Mouse (Mus musculus): Measurements from ENCODE around the gene Zeb2. TPM values are rescaled to one million over a fixed set of nuclear protein-coding genes. Genes with fewer than 3 reads are reported as not detected.

Zeb2 gene
- polyA plus RNA-seq, 1 experiment from 2014 or later = 37.4 TPM

GRCm38 (mm10) chr2:45055034-45055615, 62.1 kb downstream of the Zeb2 start:
- WGBS = 76% methylated on average over 8 of the region's 8 CpGs
- Histone ChIP-seq H3K4me3 (replicated peaks) (no peak overlapping the region), H3K4me2 (replicated peaks) (no peak overlapping the region), H3K9me3 (no peaks in the 10 kb centered on the region), H3K27me3 (replicated peaks) (no peaks in the 10 kb centered on the region), H3K27ac (no peak overlapping the region), H3K9ac (no peak overlapping the region), H3K4me1 (replicated peaks) (peaks cover 6% of the 10 kb centered on the region; the same call in 1 of the 2 replicates), H3K36me3 (no peaks in the 10 kb centered on the region)
- ATAC-seq = no peak

GRCm38 (mm10) chr2:45054070-45055025, 62.8 kb downstream of the Zeb2 start:
- no peak overlapping the region for H3K27ac ChIP-seq
- no peak for ATAC-seq

GRCm38 (mm10) chr2:45052587-45052986, 64.6 kb downstream of the Zeb2 start:
- Histone ChIP-seq H3K4me1 (replicated peaks) (0 out of 2 replicates have a peak, but pooled peaks cover 2% of the 10 kb centered on the region), H3K36me3 (no peaks in the 10 kb centered on the region), H3K9me3 (no peaks in the 10 kb centered on the region), H3K27me3 (replicated peaks) (no peaks in the 10 kb centered on the region), H3K27ac (no peak overlapping the region), H3K4me3 (replicated peaks) (no peak overlapping the region), H3K9ac (no peak overlapping the region), H3K4me2 (replicated peaks) (no peak overlapping the region)
- ATAC-seq = no peak
- WGBS = 45% methylated on average over 4 of the region's 4 CpGs

More at GRCm38 (mm10) chr2:45054070-45055025, 62.8 kb downstream of the Zeb2 start:
- no peaks in the 10 kb centered on the region for H3K9me3 ChIP-seq
- H3K9ac ChIP-seq = no peak overlapping the region
- WGBS = 80% methylated on average over 11 of the region's 11 CpGs
- H3K4me1 ChIP-seq (replicated peaks) = peaks cover 6% of the 10 kb centered on the region; the same call in 1 of the 2 replicates
- no peaks in the 10 kb centered on the region for H3K27me3 ChIP-seq (replicated peaks)
- no peak overlapping the region for H3K4me3 ChIP-seq (replicated peaks)
- H3K4me2 ChIP-seq (replicated peaks) = no peak overlapping the region
- H3K36me3 ChIP-seq = no peaks in the 10 kb centered on the region

GRCm38 (mm10) chr2:45051321-45051720, 65.9 kb downstream of the Zeb2 start:
- Histone ChIP-seq H3K36me3 (no peaks in the 10 kb centered on the region), H3K4me3 (replicated peaks) (no peak overlapping the region), H3K27me3 (replicated peaks) (no peaks in the 10 kb centered on the region), H3K27ac (no peak overlapping the region), H3K4me2 (replicated peaks) (no peak overlapping the region), H3K9ac (no peak overlapping the region), H3K4me1 (replicated peaks) (0 out of 2 replicates have a peak, but pooled peaks cover 2% of the 10 kb centered on the region), H3K9me3 (no peaks in the 10 kb centered on the region)
- WGBS = 61% methylated on average over 2 of the region's 2 CpGs
- ATAC-seq = no peak

- ATAC-seq = no peak
- H3K27me3 ChIP-seq (replicated peaks) = no peaks in the 10 kb centered on the region
- H3K4me3 ChIP-seq (replicated peaks) = no peak overlapping the region
- H3K9me3 ChIP-seq = no peaks in the 10 kb centered on the region
- H3K9ac ChIP-seq = no peak overlapping the region
- no peak overlapping the region for H3K27ac ChIP-seq
- peaks cover 2% of the 10 kb centered on the region; the same call in 1 of the 2 replicates for H3K4me1 ChIP-seq (replicated peaks)
- H3K4me2 ChIP-seq (replicated peaks) = no peak overlapping the region
- no peaks in the 10 kb centered on the region for H3K36me3 ChIP-seq
- 56% methylated on average over 4 of the region's 4 CpGs for WGBS
Measured at GRCm38 (mm10) chr2:45049923-45050322, 67.3 kb downstream of the Zeb2 start.

- no peaks in the 10 kb centered on the region for H3K27me3 ChIP-seq (replicated peaks)
- no peaks in the 10 kb centered on the region; the same call in 1 of the 2 replicates for H3K4me1 ChIP-seq (replicated peaks)
- H3K9ac ChIP-seq = no peak overlapping the region
- H3K27ac ChIP-seq = no peak overlapping the region
- H3K36me3 ChIP-seq = no peaks in the 10 kb centered on the region
- no peak overlapping the region for H3K4me3 ChIP-seq (replicated peaks)
- H3K9me3 ChIP-seq = no peaks in the 10 kb centered on the region
- ATAC-seq = no peak
- no peak overlapping the region for H3K4me2 ChIP-seq (replicated peaks)
- WGBS = 60% methylated on average over 2 of the region's 2 CpGs
Measured at GRCm38 (mm10) chr2:45049279-45049678, 67.9 kb downstream of the Zeb2 start.

GRCm38 (mm10) chr2:45040706-45041312, 76.4 kb downstream of the Zeb2 start:
- Histone ChIP-seq H3K27me3 (replicated peaks) (no peaks in the 10 kb centered on the region), H3K4me2 (replicated peaks) (no peak overlapping the region), H3K9ac (no peak overlapping the region), H3K9me3 (no peaks in the 10 kb centered on the region), H3K4me1 (replicated peaks) (peaks cover 2% of the 10 kb centered on the region), H3K27ac (no peak overlapping the region), H3K4me3 (replicated peaks) (no peak overlapping the region), H3K36me3 (no peaks in the 10 kb centered on the region)
- WGBS = 68% methylated on average over 13 of the region's 13 CpGs
- ATAC-seq = no peak

GRCm38 (mm10) chr2:45039503-45039902, 77.7 kb downstream of the Zeb2 start:
- no peak overlapping the region for H3K27ac ChIP-seq
- H3K27me3 ChIP-seq (replicated peaks) = no peaks in the 10 kb centered on the region
- H3K36me3 ChIP-seq = no peaks in the 10 kb centered on the region
- no peak for ATAC-seq
- no peak overlapping the region for H3K9ac ChIP-seq
- no peak overlapping the region for H3K4me3 ChIP-seq (replicated peaks)
- H3K9me3 ChIP-seq = no peaks in the 10 kb centered on the region
- no peak overlapping the region for H3K4me2 ChIP-seq (replicated peaks)
- H3K4me1 ChIP-seq (replicated peaks) = peaks cover 4% of the 10 kb centered on the region; the same call in 1 of the 2 replicates

GRCm38 (mm10) chr2:45028091-45028638, 89.0 kb downstream of the Zeb2 start:
- Histone ChIP-seq H3K36me3 (no peaks in the 10 kb centered on the region), H3K9me3 (no peaks in the 10 kb centered on the region), H3K27me3 (replicated peaks) (no peaks in the 10 kb centered on the region), H3K4me2 (replicated peaks) (no peak overlapping the region), H3K27ac (no peak overlapping the region), H3K4me3 (replicated peaks) (no peak overlapping the region), H3K4me1 (replicated peaks) (peaks cover 6% of the 10 kb centered on the region; the same call in 1 of the 2 replicates), H3K9ac (no peak overlapping the region)
- 86% methylated on average over 7 of the region's 7 CpGs for WGBS
- no peak for ATAC-seq

- 69% methylated on average over 5 of the region's 5 CpGs for WGBS
- no peak overlapping the region for H3K9ac ChIP-seq
- ATAC-seq = no peak
- H3K27me3 ChIP-seq (replicated peaks) = no peaks in the 10 kb centered on the region
- H3K9me3 ChIP-seq = no peaks in the 10 kb centered on the region
- no peaks in the 10 kb centered on the region for H3K36me3 ChIP-seq
- H3K27ac ChIP-seq = no peak overlapping the region
- H3K4me3 ChIP-seq (replicated peaks) = no peak overlapping the region
- 0 out of 2 replicates have a peak, but pooled peaks cover 3% of the 10 kb centered on the region for H3K4me1 ChIP-seq (replicated peaks)
- no peak overlapping the region for H3K4me2 ChIP-seq (replicated peaks)
Measured at GRCm38 (mm10) chr2:45017186-45017800, 99.9 kb downstream of the Zeb2 start.

GRCm38 (mm10) chr2:45013325-45013724, 103.9 kb downstream of the Zeb2 start:
- no peak for ATAC-seq

GRCm38 (mm10) chr2:45012676-45013075, 104.5 kb downstream of the Zeb2 start:
- H3K9ac ChIP-seq = no peak overlapping the region
- 86% methylated on average over 3 of the region's 3 CpGs for WGBS
- H3K36me3 ChIP-seq = no peaks in the 10 kb centered on the region
- H3K9me3 ChIP-seq = no peaks in the 10 kb centered on the region
- H3K27ac ChIP-seq = no peak overlapping the region
- no peak overlapping the region for H3K4me3 ChIP-seq (replicated peaks)
- ATAC-seq = no peak
- H3K27me3 ChIP-seq (replicated peaks) = no peaks in the 10 kb centered on the region
- no peaks in the 10 kb centered on the region for H3K4me1 ChIP-seq (replicated peaks)
- no peak overlapping the region for H3K4me2 ChIP-seq (replicated peaks)

More at GRCm38 (mm10) chr2:45013325-45013724, 103.9 kb downstream of the Zeb2 start:
- H3K27ac ChIP-seq = no peak overlapping the region
- H3K36me3 ChIP-seq = no peaks in the 10 kb centered on the region
- no peaks in the 10 kb centered on the region for H3K4me1 ChIP-seq (replicated peaks)
- no peak overlapping the region for H3K4me2 ChIP-seq (replicated peaks)
- H3K9ac ChIP-seq = no peak overlapping the region
- no peaks in the 10 kb centered on the region for H3K9me3 ChIP-seq
- H3K27me3 ChIP-seq (replicated peaks) = no peaks in the 10 kb centered on the region
- WGBS = 83% methylated on average over 5 of the region's 5 CpGs
- H3K4me3 ChIP-seq (replicated peaks) = no peak overlapping the region

Measured in intestine, embryonic 15.5 days (tissue).